Mouse (Mus musculus) adrenal gland, adult 18-20 months (tissue): ENCODE measurements at regions not wholly inside any gene's neighbourhood (a gene's known extent, or its start where the extent isn't known, plus 50 kb on each side); places are given as distances from the start of the nearest gene placed in this dataset.

Experiments
- DNase-seq, 2 experiments: peaks; one replicate each; pipeline ENCODE4 v3.0.0; 2021 to 2022; ENCODE audit warnings: low spot score in 2 of 2

DNA sequence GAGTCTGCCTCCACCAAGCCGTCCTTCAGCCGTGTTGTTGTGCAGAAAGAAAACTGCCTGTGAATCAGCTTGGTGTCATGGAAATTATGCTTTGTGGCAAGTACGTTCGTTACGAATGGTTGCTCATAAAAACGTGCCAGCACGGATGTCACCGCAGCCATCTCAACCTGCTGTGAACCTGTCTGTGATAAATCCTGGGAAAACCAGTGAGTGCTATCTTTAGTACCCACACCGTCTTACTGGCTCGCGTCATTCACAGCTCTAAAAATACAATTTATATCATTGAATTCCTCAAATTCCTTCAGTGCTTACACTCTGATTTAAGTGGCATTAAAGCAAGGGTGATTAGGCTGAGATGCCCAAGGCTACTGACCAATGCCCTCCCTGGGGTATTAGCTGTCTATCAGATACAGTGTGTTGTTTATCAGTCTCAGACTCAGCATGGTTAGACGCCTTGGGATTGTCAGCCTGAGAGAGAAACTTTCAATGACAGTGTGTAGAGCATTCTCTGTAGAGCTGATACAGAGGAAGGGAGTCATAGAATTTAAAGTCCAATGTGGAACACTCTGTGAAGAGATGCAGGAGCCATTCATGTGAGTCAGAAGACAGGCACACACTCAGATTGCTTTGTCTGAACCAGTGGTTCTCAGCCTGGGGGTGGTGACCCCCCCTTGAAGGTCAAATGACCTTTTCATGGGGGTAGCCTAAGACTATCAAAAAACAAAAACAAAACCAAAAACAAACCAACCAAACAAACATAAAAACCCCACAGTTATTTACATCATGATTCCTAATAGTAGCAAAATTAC, 96.2 kb upstream of the Myocd start:
- no peak for DNase-seq

- no peak for DNase-seq
These were observed 95.1 kb upstream of the Myocd start for GRCm38 (mm10) chr11:65364910-65365309.

DNA sequence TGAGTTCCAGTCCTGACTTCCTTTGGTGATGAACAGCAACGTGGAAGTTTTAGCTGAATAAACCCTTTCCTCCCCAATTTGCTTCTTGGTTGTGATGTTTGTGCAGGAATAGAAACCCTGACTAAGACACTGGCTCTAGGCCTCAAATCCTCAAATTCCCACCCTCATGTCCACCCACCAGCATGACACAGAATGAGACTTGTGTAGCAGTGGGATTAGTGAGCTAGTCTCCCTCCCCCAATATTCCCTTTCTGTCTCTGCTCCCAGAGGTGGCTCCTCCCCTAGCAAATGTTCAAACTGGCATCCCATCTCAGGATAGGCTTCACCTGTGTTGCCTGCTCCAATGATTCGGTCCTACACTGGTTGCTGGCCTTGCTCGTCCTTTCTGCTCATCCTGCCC, 94.1 kb upstream of the Myocd start:
- no peak for DNase-seq

DNA sequence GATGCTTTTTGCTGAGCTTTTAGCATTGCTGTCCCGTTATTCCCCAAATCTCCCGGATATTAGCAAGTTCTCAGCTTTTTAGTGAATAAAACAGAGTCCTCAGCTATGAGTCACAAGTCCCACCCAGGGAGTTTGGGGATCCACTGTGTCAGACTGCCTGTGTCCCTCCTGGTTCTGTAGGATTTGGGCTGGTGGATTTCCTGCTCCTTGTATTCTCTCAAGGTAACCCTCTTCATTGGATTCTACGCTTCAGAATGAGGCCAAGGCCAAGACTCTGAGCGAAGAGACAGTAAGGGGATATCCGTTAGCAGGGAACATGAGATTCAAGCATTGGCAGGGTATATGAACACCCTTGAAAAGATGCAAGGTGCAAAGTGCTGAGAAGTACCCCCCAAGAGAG, 90.9 kb upstream of the Myocd start:
- no peak for DNase-seq

GRCm38 (mm10) chr11:65358908-65359307, 89.1 kb upstream of the Myocd start:
- DNase-seq: no peak

DNA sequence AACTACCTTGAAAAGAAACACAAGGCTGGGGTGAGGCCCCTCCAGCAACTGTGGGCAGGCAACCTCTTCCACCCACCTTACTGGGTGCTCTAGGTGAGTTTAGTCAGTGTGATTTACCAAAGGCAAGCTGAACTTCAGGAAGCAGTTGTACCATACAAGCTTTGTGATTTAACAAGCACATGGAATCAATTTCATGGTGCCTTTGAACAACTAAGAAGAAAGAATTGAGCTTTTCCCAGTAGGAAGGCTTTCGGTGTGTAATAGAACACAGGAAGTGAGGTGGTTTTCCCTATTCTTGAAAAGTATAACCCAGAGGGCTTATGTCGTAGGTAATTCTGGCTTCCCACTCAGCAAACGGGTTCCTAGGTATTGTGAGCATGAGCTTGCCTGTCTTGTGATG, 82.7 kb upstream of the Myocd start:
- no peak for DNase-seq

- no peak for DNase-seq
These were observed 79.2 kb upstream of the Myocd start for GRCm38 (mm10) chr11:65349013-65349412.

GRCm38 (mm10) chr11:65341683-65342440, 72.1 kb upstream of the Myocd start:
- no peak for DNase-seq

GRCm38 (mm10) chr11:65334286-65334685, 64.5 kb upstream of the Myocd start:
- DNase-seq: no peak

- no peak for DNase-seq
These were observed 63.3 kb upstream of the Myocd start for GRCm38 (mm10) chr11:65333101-65333500.

- DNase-seq: no peak
These were observed 53.2 kb upstream of the Myocd start for GRCm38 (mm10) chr11:65322877-65323440.
